Mouse (Mus musculus): ENCODE results near the gene Gabpb1.
"Not testable (repeated sequence)": the region's sequence is repeated elsewhere in the genome, so short reads cannot be mapped to it uniquely, and the experiment has no call there.

Gene Gabpb1

DNA sequence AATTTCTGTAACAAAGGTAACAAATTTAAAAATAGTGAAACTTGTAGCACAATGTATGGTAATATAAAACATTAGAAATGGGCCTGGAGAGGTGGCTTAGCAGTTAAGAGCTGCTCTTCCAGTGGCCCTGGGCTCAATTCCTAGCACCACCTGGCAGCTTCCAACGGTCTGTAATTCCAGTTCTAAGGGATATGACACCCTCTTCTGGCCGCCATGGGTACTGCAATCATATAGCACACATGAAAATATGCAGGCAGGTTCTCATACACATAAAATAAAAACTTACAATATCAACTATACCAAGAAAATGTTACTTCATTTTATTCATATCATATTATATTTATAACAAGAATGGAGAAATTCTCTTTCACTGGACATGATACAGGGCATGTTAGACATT, 35.8 kb downstream of the Gabpb1 start:
- no peak for DNase-seq (ENCODE audit: low spot score in 2 of 2)

DNA sequence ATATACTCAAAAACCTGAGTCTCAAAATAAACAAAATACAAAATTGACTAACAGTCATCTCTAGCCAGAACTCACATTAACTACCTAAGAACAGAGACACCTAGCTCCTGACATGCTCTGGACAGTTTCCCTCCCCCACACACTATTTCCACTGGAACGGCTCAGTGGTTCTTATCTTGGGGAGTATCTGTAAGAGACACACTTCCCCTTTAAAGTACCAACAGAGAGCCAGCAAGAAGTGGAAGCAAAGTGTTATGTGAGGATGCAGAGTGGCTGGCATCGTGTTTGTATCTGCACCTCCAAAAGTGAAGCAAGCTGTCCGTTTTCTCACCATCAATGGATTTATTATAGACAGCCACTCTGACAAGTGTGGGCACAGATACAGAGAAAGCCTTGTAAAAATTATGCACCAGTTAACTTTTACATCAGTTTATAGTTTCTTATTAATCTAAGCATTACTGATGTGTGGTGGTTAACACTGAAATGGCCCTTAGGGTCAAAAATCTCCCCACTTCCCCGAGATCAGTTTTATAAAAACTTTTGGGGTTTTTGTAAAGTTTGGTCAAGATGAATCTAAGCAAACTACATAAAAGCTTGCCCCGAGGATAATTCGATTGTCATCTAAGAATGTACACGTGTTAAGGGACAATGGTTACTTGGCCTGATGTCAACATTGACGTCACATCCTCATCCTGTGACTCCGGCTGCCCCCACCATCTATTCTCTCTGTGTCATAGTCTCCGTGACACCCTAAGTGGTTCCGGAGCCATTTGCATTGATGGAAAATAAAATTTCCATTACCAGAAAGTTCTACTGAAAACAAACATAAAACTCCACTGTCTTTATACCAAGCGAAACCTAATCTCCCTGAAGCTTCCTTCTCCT, 40.0 kb downstream of the Gabpb1 start:
- DNase-seq (ENCODE audit: low spot score in 2 of 2), result no peak

DNA sequence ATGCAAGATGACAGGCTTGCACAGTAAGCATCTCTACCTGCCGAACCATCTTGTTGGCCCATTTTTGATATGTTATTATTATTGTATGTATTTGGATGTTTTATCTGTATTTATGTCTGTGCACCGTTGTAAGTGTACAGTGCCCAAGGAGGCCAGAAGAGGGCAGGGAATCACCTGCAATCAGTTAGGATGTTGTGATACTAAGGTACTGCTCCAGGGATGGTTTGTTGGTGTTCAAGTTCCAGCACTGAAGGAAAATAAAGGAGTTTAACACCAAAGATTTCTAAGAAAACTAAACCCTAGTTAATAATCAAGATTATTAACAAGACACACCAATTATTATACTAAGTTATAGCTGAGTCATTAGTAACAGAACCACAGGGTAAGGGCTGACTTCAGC, 43.0 kb downstream of the Gabpb1 start:
- DNase-seq (ENCODE audit: low spot score in 2 of 2), result no peak

DNA sequence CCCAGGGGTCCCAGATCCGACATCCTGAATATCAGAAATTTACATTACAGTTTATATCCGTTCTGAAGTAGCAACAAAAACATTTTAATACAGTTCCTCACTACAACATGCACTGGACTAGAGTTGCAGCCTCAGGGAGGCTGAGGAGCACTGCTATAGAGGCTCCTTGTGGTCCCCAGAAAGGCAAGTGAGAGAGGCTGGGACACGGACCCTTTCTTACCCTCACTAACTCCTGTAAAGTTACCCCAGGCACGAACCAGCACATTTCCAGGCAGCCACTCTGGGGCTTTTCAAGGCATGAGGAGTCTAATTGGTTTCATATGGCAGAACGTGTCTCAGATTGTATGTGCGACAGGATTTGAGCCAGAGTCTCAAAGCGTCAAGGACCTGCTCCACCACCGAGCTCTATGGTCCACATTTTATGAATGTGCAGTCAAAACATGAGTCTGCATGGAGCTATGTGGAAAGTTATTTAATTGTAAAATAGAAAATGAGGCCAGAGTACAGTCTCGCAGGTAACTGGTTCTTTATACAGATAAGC, 47.6 kb downstream of the Gabpb1 start:
- DNase-seq (ENCODE audit: low spot score in 2 of 2), result no peak

DNA sequence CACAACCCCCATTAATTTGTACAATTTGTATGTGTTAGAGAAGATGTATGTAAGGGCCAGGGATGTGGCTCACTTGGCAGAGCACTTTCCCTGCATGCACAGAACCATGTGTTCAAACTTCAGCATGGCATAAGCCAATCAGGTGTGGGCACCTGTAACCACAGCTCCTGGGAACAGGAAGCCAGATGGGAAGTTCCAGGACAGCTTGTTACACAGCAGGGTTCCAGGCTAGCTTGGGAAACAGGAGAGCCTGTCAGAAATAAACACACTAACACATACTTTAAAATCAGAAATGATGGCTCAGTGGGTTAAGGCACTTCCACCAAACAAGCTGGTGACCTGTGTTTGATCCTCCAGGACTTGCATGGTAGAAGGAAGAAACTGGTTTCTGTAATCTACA, 53.0 kb downstream of the Gabpb1 start:
- no peak for DNase-seq (ENCODE audit: low spot score in 2 of 2)

DNA sequence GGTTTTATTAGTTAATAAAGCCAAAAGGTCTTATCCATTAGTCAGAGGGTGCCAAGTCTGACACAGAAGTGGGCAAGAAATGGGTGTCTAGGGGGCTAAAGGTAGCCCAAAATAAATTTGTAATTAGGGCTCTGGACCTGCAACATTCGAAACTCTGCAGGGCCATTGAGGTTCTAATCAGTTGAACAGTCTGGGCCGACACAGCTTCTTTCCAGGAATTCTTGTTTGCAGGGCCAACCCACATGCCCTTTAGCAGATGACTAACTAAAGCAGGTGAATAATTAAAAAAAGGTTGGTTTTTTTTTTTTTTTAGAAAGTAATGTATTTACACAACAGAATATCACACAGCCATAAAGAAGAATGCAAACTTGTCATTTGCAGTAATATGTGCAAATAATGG, 53.7 kb downstream of the Gabpb1 start:
- DNase-seq (ENCODE audit: low spot score in 2 of 2), result no peak

DNA sequence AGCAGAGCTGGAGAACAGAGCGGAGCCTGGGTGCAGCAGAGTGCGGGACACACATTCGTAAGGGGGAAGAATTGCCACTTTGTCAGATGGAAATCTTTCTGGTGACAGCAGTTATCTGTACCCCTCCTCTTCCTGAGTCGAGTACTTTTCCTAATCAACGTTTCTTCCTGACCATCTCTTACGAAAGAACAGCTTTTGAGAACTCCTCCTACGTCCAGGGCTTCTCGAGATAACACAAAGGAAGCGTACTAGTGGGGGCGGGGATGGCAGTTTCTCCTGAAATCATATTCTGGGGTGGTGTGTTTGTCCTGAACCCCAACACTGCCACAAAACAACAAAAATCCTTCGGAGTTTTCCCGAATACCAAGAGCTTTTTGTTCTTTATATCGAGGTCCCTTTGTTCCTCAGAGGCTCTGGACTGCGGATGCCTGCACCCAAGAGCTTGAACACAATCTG, 56.9 kb downstream of the Gabpb1 start, which contains the start of gene Hdc:
Gene Hdc (minus strand): TSS at position 51 of the 456 bp plus-strand sequence.
- DNase-seq (ENCODE audit: low spot score in 2 of 2), result no peak

DNA sequence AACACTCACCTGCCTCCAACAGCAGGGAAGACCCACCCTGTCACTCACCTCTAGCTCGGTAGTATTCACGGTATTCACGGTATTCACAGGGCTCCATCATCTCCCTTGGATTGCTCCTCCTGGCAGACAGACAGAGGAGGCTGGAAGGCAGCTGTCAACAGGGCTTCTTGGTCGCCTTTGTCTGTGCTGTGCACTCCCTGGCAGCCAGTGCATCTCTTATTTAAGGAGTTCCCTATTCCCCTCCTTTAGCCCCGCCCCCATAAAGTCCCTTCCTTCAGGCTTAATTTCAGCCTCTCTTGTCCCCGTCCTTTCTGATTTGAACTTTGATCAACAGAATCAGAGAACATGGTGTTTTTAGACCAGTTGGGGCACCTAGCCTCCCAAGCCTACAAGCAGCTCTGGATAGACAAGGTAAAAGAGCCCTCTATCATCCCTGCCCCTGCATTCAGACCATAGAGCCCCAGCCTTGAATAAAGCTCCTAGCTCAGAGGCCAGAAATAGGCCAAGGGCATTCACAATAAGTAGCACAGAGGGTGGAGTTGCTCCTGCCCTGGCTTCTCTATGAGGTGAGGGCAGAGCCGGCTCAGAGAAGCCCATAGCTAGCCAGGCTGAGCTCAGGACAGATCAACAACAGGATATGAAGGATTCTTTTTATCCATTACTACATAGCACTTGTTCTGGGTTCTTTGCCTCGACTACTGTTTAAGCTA, 57.5 kb downstream of the Gabpb1 start:
- no peak for DNase-seq (ENCODE audit: low spot score in 2 of 2)

DNA sequence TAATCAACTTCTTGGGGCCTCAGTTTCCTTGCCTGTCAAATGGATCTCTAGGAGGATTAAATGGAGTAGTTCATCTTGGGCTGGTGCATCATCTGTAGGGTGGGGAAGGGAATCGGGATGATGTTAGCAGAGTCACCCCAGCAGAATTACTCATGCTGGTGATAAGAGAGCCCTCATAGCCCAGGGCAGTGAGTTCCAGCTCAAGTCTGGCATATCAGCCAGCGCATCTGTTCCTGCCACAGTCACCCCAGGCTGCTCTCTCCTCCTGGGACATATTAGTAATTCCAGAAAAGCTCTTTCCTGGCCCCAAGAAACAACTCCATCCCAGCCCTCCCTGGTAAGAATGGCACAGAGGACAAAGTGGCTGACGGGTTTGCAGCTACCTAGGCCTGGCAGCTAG, 60.8 kb downstream of the Gabpb1 start:
- DNase-seq (ENCODE audit: low spot score in 2 of 2), result no peak

DNA sequence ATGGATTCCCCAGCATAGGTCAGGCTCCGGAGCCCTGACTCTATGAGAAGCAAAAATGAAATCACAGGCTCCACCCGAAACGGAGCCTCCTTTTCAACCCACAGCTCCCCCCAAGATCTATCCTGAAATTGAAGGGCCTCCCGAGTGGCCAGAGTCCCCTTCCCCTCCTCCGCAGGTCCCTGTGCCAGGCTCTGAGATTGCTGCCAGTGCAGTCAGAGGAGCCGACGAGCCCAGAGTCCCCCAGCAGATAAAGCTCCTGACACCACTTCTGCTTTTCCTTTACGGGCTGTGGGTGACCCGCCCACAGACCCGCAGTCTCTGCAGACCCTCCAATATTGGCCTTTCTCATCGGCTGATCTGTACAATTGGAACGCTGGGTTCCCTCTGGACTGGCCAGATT, 66.5 kb downstream of the Gabpb1 start:
- DNase-seq (ENCODE audit: low spot score in 2 of 2), result not testable (repeated sequence)

DNA sequence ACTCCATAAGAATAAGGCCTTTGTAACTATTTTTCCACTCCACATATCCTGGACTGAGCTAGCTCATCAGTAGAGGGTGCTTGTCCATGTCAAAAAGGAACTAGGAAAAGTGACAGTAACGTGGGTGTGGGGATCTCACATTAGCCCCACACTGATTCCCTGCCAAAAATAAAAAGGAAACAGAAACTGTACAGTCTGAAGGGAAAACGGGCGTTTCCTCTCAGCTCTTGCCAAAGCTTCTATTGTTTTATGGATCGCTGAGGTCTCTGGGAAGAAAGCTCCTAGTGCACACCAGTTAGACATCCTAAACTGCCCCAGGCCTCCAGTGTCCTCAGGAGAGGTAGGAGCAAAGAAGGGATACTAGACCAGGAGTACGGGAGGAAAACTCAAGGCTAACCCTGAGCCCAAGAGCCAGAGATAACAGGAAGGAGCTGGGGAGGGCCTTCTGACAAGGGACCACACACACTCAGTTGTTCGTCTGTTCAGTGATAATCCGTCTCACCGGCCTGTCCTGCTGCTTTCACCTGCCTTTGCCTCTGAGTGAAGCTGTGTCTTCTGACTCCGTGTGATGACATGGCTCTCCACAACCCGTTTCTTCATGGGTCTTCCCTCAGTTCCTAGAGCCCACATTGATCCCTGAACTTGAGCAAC, 68.5 kb downstream of the Gabpb1 start:
- no peak for DNase-seq (ENCODE audit: low spot score in 2 of 2)

DNA sequence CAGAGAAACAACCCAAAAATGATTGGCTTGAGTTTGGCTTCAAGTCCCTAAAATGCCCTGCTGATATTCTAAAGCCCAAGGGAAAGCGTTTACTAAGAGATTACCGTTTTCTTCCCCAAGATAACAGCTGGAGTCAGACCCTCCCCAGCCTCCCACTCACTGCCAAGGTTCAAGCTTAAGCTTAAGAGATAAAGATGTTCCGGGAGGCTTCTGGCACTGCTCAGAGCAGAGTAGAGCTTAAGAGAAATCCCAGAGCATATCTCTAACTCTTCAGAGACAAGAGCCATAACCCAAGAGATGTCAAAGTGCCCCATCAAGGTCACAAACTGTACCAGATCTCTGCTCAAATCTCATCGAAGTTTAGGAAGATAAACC, 69.5 kb downstream of the Gabpb1 start:
- no peak for DNase-seq (ENCODE audit: low spot score in 2 of 2)

DNA sequence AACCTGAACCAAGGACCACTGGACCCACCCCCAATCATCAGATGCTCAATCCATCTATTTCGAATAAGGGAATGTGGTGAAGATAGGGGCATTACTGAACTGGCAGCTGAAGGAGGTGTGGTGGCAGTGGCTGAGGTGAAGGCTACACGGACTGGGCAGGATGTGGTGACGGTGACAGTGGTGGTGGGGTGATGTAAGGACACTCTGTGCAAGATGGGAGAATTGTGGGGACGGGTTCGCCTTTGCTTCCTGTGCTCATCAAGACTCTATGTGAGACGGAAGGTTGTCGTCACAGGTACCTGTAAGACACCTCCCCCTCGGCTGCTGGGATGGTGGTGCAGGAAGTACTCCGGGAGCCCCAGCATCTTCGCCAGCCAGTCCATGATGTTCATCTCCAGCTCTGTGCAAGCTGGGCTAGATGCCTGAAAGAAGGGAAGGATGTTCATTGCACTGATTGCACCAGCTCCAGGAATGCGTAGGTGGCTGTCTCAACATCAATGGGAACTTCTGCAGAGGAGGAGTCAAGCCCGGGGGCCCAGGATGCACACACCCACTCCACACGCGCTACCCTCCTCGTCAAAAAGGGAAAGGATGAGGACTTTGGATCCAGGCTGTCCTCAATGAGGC, 70.0 kb downstream of the Gabpb1 start:
- DNase-seq (ENCODE audit: low spot score in 2 of 2), result peak in 1 of 2 experiments; percentile 20

DNA sequence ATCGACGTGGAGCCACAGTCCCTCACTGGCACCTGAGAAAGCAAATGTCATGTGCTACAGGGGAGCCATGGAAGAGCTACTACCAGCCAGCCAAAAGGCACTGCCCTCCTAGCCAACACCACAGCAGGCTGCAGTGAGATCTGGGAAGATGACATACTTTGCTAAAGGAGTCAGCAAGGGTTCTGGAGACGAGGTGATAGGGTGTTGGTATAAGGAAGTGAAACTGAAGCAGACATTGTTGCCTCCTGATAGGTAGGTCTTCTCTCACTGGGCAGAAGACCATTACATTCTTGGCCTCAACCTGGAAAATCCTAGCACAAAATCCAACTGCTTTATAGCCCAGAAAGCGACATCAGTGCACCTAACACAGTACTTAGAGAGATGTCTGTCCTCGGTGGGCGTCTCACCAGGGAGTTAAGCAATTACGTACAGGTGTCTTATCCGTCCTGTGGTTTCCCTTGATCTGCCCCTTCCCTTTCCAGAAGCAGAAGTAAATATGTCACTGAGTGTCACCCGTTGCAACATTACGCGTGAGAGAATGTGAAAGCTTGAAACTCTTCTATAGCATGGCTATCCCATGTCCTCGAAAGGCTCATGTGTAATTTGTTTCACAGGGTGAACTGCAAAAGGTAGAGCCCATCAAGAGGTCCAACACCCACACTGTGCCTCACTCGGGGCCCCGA, 74.1 kb downstream of the Gabpb1 start:
- no peak for DNase-seq (ENCODE audit: low spot score in 2 of 2)

DNA sequence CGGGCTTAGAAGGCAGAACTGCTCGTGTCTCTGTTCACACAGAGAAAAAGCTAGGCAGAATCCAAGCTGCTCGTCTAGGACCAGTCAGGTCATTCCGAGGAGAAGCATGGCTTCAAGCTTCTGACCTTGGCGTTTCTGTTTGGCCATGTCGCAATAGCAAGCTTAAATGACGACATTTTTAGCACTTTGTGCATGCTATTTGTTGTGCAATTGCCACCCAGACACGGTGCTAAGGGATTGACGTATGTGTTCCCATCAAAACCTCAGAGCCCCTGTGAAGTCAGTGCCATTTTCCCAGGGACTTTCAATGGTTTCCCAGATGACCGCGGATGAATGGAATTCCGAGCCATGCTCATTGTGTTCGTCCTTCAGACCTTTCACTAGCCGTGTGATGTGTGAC, 75.6 kb downstream of the Gabpb1 start:
- no peak for DNase-seq (ENCODE audit: low spot score in 2 of 2)

DNA sequence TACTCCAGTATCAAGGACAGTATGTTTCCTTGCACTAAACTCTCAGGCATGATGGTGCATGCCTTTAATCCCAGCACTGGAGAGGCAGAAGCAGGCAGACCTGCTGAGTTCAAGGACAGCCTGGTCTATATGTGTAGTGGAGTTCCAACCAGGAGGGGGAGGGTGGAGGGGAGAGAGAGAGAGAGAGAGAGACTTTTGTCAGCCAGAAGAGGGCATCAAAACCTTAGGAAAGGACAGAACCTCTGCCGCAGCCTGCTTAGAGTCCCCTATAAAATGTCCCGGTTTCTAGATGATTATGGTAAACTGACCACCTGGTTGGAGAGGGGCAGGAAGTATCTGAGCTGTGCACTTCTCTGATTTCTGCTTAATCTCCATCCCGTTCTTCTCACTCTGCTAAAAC, 77.1 kb downstream of the Gabpb1 start:
- DNase-seq (ENCODE audit: low spot score in 2 of 2), result no peak

DNA sequence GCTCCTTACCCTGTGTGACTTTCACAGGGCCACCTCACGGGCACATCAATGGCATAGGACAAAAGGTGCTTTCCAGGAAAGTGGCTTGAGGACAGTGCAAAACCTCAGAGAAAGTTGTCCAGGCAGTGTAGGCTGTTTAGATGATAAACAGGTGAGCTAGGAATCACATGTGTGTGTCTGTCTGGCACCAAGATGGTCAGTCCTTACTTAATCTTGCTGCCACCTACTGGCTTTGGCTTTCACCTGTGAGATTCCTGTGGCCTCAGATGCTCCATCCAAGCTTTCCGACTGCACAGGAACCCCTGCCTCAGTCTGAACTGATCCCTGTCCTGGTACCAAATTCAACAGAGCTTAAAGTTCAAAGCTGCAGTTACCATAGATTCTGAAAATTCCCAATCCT, 77.8 kb downstream of the Gabpb1 start:
- no peak for DNase-seq (ENCODE audit: low spot score in 2 of 2)

DNA sequence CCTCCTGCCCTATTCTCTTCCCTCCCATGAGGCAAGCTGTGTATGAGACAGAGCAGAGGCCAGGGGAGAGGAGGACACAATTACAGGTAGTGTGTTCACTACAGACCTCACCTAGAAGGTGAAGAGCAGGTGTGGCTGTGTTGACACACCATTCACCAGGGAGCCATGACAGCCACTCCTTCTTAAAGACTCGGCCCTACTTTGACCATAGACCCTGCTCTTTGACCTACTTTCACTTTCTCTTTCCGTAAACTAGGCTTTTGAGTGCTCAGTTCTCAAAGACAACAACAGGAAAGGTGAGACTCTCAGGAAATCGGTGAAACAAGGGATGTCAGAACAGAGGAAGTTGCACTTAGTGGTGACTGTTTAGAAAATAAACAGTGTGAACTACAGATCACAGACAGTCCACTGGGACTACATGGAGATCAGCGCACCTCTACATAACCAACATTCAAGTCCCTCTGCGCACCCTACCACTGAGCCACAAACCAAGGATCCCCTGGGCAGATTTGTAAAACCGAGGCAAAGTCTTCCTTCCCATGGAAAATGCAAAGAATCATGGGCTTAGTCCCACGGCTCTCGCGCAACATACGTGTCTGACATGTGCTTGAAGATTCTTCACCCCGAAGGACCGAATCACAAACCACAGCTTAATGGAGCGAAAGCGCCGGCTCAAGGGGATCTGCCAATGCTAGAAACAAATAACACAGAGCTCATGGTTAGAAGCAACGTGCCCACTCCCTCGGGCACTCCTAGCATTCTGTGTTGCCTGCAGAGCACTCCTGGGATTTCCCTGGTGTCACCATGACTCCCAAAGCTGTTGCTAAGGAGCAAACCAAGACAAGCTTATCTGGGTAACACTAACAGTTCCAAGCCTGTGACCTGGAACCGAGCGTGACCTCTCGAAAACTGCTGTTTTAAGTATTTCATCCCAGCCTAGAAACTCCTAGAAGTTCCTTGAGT, 78.6 kb downstream of the Gabpb1 start:
- DNase-seq (ENCODE audit: low spot score in 2 of 2), result no peak

DNA sequence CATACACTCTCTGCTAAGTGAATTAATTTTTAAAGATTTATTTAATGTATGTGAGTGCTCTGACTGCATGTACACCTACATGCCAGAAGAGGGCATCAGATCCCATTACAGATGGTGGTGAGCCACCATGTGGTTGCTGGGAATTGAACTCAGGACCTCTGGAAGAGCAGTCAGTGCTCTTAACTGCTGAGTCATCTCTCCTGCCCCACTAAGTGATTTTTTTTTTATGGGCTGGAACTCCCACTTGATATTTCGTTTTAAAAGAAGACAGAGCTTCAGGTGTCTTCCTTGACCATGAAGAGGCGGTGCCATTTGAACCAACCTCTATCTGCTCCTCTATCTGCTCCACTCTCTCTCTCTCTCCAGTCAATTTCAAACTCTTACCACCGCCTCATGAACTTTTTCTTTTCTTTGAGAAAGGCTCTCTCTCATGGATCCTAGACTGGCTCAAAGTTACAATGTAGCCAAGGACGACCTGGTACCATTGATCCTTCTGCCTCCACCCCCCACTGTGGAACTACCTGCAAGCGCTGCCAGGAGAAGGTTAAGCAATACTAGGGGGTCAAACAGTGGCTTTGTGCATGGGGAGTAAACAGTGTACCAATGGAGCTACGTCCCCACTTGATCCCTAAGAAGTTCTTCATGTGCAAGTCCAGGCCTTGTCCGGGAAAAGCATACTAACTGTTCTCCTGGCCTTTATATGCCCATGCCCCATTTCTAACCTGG, 79.6 kb downstream of the Gabpb1 start:
- no peak for DNase-seq (ENCODE audit: low spot score in 2 of 2)
